Mouse (Mus musculus): ENCODE results near the gene Gm21885.

DNA sequence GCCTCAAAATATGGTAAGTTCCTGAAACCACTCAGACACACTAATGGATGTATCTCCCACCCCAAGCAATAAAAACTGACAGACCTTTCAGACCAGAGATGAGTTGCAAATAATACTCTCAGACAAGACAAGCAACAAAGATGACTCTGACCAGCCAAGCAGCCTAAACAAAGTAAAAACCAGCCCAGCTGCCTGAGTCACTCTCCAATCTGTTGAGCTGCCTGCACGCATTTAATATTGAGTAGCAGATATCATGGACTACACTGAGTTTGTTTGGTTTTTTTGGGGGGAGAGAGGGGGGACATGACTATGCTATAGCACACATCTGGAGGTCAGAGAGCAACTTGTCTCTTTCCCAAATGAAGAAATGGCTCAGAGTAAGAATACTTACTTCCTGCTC is 33.6 kb downstream of the Gm21885 start:
- TF ChIP-seq CTCF (IDR thresholded peaks at IDR 0.05; ENCODE audit: extremely low read depth, insufficient read length, insufficient replicate concordance, low read depth, low read length) (no peak), POLR2A (IDR thresholded peaks at IDR 0.05; ENCODE audit: low read depth, low read length) (no peak)

All from small intestine, adult 2 months (tissue).